Mouse (Mus musculus): ENCODE results near the gene Zdhhc17. TPM values are rescaled to one million over a fixed set of nuclear protein-coding genes. Genes with fewer than 3 reads are reported as not detected.

The Zdhhc17 gene
- polyA plus RNA-seq, 1 experiment from 2014 or later = 21.7 TPM

GRCm38 (mm10) chr10:110927491-110927890 lies 82.4 kb downstream of the Zdhhc17 start:
- WGBS = 46% methylated on average over 11 of the region's 11 CpGs
- DNase-seq (ENCODE audit: low spot score) = no peak
- no peak overlapping the region for H3K4me3 ChIP-seq
- H3K27me3 ChIP-seq (ENCODE audit: insufficient read depth, poor library complexity, severe bottlenecking) = no peaks in the 10 kb centered on the region
- peak overlapping the region; percentile 74 for H3K27ac ChIP-seq
- H3K9me3 ChIP-seq = no peaks in the 10 kb centered on the region
- H3K4me1 ChIP-seq = peaks cover 84% of the 10 kb centered on the region
- H3K36me3 ChIP-seq = peaks cover 10% of the 10 kb centered on the region

DNA sequence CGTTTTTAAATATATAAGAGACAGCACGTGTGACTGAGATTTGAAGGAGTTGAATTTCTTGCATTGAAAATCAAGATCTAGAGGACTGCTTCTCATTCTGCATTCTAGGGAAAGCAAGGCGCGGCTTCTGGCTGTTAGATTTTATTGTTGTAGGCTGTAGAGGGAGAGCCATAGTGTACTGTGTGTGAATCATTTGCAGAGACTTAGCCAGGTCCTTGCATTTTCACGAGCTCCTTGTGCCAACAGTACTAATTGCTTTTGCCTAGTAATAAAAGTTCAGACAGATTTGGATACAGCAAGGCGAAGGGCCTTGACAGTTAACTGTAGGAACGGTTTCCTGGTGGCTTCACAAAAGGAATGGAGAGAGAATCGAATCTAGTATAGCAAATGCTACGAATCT lies 87.3 kb downstream of the Zdhhc17 start:
- H3K27ac ChIP-seq = peak overlapping the region; percentile 97; the same call in 1 of the 2 replicates
- peak overlapping the region; percentile 83 for H3K4me3 ChIP-seq
- peaks cover 60% of the 10 kb centered on the region for H3K4me1 ChIP-seq

GRCm38 (mm10) chr10:110921890-110922289 lies 88.0 kb downstream of the Zdhhc17 start:
- 39% methylated on average over 3 of the region's 3 CpGs for WGBS

More for the DNA sequence above, 87.3 kb downstream of the Zdhhc17 start:
- 70% methylated on average over 9 of the region's 9 CpGs for WGBS
- Histone ChIP-seq H3K36me3 (peaks cover 5% of the 10 kb centered on the region; the same call in 1 of the 2 replicates), H3K9me3 (peaks cover under 1% of the 10 kb centered on the region; the same call in 1 of the 2 replicates), H3K27me3 (ENCODE audit: insufficient read depth, poor library complexity, severe bottlenecking) (no peaks in the 10 kb centered on the region)
- no peak for DNase-seq (ENCODE audit: low spot score)

DNA sequence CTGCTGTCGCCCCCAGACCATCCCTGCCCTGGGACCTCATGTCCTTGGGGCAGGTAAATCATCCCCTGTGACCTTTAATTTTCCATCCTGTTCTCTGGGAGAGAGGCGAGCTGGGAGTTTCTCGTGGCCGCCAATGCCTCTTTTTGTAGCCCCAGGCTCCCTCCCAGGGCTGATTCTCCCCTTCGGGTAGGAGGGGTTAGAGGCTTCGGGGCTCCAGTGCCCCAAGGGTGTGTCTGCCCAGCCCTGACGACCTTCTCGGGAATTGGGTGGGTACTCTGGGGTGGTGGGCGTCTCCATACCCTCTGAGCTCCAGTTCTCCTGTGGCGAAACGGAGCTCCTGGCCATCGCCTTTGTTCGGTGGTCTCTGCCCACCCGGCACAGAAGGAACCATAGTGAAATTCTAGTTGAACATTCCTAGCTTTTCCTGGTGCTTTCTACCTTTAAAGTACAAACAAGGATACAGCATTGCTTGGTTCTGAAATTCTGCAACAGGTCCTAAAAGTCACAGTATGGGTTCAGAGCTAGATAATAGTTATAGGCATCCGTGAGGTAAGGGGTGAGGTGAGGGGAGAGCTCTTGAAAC lies 89.5 kb downstream of the Zdhhc17 start:
- peak; percentile 84 for DNase-seq (ENCODE audit: low spot score)
- Histone ChIP-seq H3K27ac (peak overlapping the region; percentile 97), H3K4me3 (peak overlapping the region; percentile 83), H3K4me1 (peaks cover 38% of the 10 kb centered on the region), H3K9me3 (peaks cover 4% of the 10 kb centered on the region; the same call in 1 of the 2 replicates), H3K27me3 (ENCODE audit: insufficient read depth, poor library complexity, severe bottlenecking) (no peaks in the 10 kb centered on the region), H3K36me3 (peaks cover 5% of the 10 kb centered on the region; the same call in 1 of the 2 replicates)
- under 1% methylated on average over 15 of the region's 15 CpGs for WGBS

More at GRCm38 (mm10) chr10:110921890-110922289, 88.0 kb downstream of the Zdhhc17 start:
- peaks cover 4% of the 10 kb centered on the region; the same call in 1 of the 2 replicates for H3K9me3 ChIP-seq
- H3K27ac ChIP-seq = peak overlapping the region; percentile 97
- peak overlapping the region; percentile 83 for H3K4me3 ChIP-seq
- DNase-seq (ENCODE audit: low spot score) = no peak
- H3K27me3 ChIP-seq (ENCODE audit: insufficient read depth, poor library complexity, severe bottlenecking) = no peaks in the 10 kb centered on the region
- H3K4me1 ChIP-seq = peaks cover 53% of the 10 kb centered on the region
- peaks cover 5% of the 10 kb centered on the region; the same call in 1 of the 2 replicates for H3K36me3 ChIP-seq

DNA sequence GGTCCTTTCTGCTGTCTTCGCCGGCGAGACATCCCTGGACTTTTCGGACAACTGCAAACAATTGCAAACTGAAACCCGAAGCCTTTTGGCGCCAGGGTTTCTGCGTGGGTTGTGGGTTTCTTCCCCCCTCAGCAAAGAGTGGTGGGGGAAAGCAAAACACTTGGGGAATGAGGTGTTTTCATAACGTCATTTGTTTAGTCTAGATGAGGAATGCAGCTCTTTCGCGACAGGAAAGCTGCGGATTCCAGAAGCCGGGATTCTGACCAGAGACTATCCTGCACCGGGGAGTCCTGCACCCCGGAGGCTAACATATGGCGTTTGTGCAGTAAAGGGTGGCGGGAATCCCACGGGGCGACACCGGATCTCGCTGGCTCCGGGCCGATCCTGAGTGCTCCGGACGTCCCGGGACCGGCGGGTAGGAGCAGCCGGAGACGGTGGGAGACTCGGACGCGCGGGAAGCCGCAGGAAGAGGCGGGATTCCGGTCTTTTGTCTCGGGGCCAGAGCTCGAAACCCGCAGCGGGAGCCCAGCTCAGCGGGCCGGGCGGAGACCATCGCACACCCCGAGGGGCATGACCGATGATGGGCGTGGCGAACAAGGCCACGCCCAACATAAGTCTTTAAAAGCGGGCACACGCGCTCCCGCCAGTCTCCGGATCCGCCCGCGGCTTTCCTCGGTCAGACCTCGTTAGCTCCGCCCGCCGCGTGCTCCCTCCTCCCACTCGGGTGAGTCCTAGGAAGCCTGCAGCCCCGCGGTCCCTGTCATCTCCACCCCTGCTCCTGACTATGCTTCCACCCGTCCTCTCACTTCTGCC lies 90.2 kb downstream of the Zdhhc17 start, which contains the start of gene Csrp2:
Gene Csrp2, plus strand, starts transcription at position 259 of the 813 bp plus-strand sequence.
- Histone ChIP-seq H3K27ac (peak within 1 kb of the TSS; percentile 97), H3K36me3 (0 out of 2 replicates have a peak, but pooled peaks cover under 1% of the 10 kb centered on the region), H3K4me1 (peaks cover 33% of the 10 kb centered on the region), H3K4me3 (peak within 1 kb of the TSS; percentile 83), H3K27me3 (ENCODE audit: insufficient read depth, poor library complexity, severe bottlenecking) (no peaks in the 10 kb centered on the region), H3K9me3 (peaks cover 4% of the 10 kb centered on the region; the same call in 1 of the 2 replicates)
- DNase-seq (ENCODE audit: low spot score) = peak; percentile 97
- WGBS = under 1% methylated on average over 67 of the region's 67 CpGs

DNA sequence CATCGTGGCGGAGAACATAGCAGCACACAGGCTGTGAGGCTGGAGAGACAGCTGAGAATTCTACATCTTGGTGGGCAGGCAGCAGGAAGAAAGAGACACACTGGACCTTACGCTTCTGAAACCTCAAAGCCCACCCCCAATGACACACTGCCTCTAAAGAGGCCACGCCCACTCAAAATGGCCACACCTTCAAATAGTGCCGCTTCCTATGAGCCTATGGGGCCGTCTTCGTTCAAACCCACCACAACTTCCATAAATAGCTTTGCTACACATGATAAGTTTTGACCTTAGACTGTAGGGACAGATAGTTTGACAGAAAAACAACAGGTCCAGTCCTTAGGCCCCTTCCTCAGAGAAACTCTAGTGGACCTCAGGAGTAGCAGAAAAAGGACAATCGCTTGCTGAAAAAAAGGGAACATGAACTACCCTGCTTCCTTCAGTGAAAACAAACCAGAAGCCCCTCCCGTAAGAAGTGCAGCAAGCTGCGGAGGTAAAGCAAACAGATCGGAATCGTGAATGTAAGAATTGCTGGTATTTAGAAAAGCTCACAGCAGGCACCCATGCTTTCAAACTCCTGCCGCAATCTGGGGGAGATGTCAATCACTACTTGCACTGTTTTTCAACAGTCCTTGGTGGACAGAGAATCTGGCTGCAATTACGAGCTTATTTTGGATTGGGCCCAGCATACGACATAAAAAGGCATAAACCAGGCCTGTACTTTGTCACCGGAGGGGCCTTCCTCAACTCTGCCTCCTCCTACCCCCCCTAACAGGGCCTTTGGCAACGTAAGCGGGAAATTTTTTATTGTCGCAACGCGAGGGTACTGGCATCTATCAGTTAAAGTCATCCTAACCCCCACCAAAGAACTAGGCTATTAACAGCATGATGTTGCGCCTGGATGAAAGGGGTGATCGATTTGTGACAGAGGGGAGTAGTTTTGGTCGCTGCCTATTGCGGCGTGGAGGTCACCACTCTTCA lies 91.2 kb downstream of the Zdhhc17 start:
- Histone ChIP-seq H3K4me3 (peak overlapping the region; percentile 83), H3K27ac (peak overlapping the region; percentile 97), H3K36me3 (no peaks in the 10 kb centered on the region), H3K9me3 (peaks cover 4% of the 10 kb centered on the region; the same call in 1 of the 2 replicates), H3K4me1 (peaks cover 33% of the 10 kb centered on the region), H3K27me3 (ENCODE audit: insufficient read depth, poor library complexity, severe bottlenecking) (no peaks in the 10 kb centered on the region)
- 11% methylated on average over 26 of the region's 26 CpGs for WGBS
- peak; percentile 83 for DNase-seq (ENCODE audit: low spot score)

- 96% methylated on average over 6 of the region's 6 CpGs for WGBS
- Histone ChIP-seq H3K9me3 (peaks cover 4% of the 10 kb centered on the region; the same call in 1 of the 2 replicates), H3K27ac (no peak overlapping the region)
Observed at GRCm38 (mm10) chr10:110917521-110917920, 92.4 kb downstream of the Zdhhc17 start.

DNA sequence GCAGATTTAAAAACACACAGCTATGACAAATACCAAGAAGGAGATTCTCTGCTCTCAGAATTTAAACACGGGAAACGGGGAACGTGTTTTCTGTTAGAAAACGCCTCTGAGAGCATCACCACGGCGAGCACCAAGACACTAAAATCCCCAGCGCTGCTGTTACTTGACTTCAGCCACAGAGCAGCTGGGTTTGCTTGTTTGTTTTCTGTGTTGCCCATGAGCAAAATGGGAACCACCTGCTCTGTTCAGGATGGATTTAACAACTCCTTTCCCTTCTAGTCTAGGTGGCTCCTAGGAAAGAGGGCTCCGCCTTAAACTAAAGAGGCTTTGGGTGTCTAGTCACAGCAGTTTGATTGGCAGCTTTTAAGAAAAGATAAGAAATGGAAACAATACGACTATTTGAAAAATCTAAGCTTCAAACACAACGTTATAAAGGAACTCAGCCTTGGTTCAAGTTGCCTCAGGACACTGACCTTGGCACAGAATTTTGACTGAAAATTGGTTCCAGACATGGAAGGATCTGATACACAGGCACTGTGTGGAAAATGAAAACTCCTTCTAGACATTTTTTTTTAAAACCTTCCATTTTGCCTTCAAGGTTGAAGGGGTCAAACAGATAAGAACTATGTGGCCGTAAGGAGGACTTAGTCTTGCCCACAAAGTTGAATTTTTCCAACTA lies 93.1 kb downstream of the Zdhhc17 start:
- H3K4me1 ChIP-seq = peaks cover 15% of the 10 kb centered on the region
- H3K27me3 ChIP-seq (ENCODE audit: insufficient read depth, poor library complexity, severe bottlenecking) = no peaks in the 10 kb centered on the region
- H3K27ac ChIP-seq = no peak overlapping the region
- H3K9me3 ChIP-seq = peaks cover 4% of the 10 kb centered on the region; the same call in 1 of the 2 replicates
- no peak for DNase-seq (ENCODE audit: low spot score)
- WGBS = 68% methylated on average over 11 of the region's 11 CpGs
- H3K36me3 ChIP-seq = no peaks in the 10 kb centered on the region
- no peak overlapping the region for H3K4me3 ChIP-seq

More at GRCm38 (mm10) chr10:110917521-110917920, 92.4 kb downstream of the Zdhhc17 start:
- Histone ChIP-seq H3K4me3 (no peak overlapping the region), H3K27me3 (ENCODE audit: insufficient read depth, poor library complexity, severe bottlenecking) (no peaks in the 10 kb centered on the region), H3K4me1 (peaks cover 22% of the 10 kb centered on the region), H3K36me3 (no peaks in the 10 kb centered on the region)
- no peak for DNase-seq (ENCODE audit: low spot score)

GRCm38 (mm10) chr10:110903862-110904261 lies 106.1 kb downstream of the Zdhhc17 start:
- Histone ChIP-seq H3K9me3 (no peaks in the 10 kb centered on the region), H3K4me3 (no peak overlapping the region), H3K27me3 (ENCODE audit: insufficient read depth, poor library complexity, severe bottlenecking) (no peaks in the 10 kb centered on the region), H3K27ac (no peak overlapping the region), H3K36me3 (no peaks in the 10 kb centered on the region), H3K4me1 (no peaks in the 10 kb centered on the region; the same call in 1 of the 2 replicates)
- 91% methylated on average over 3 of the region's 3 CpGs for WGBS
- no peak for DNase-seq (ENCODE audit: low spot score)

- no peaks in the 10 kb centered on the region for H3K9me3 ChIP-seq
- H3K27ac ChIP-seq = peak overlapping the region; percentile 30; the same call in 1 of the 2 replicates
- no peaks in the 10 kb centered on the region for H3K36me3 ChIP-seq
- no peaks in the 10 kb centered on the region; the same call in 1 of the 2 replicates for H3K4me1 ChIP-seq
- H3K4me3 ChIP-seq = no peak overlapping the region
- H3K27me3 ChIP-seq (ENCODE audit: insufficient read depth, poor library complexity, severe bottlenecking) = no peaks in the 10 kb centered on the region
- WGBS = 39% methylated on average over 13 of the region's 13 CpGs
- no peak for DNase-seq (ENCODE audit: low spot score)
Observed at GRCm38 (mm10) chr10:110899744-110900501, 110.0 kb downstream of the Zdhhc17 start.

All from heart, embryonic 10.5 days (tissue).